Mouse (Mus musculus) ovary, postnatal 36 days (tissue): ENCODE measurements around the gene Lmntd2.

ENCODE experiments used
- DNase-seq: peaks from one replicate; pipeline ENCODE4 v3.0.0; 2022; ENCODE audit warnings: low spot score, mixed read lengths

The Lmntd2 gene

DNA sequence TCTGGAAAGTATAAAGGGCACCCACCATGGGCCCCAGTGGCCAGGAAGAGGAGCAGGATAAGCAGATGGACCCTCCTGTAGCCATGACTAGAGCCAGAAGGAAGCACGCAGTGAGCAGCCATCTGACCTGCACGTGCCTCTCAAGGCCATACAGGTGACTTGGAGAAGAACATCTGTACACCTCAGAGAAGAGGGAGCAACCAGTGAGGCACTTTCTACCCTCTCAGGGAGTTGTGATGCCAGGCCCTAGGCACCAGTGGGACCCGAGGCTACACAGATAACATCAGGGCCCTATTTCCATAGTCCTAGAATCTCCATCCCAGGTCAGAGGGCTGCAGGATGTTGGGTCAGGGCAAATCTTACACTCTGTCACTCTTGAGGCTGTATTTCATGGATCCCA lies 23.7 kb downstream of the Lmntd2 start:
- no peak for DNase-seq

DNA sequence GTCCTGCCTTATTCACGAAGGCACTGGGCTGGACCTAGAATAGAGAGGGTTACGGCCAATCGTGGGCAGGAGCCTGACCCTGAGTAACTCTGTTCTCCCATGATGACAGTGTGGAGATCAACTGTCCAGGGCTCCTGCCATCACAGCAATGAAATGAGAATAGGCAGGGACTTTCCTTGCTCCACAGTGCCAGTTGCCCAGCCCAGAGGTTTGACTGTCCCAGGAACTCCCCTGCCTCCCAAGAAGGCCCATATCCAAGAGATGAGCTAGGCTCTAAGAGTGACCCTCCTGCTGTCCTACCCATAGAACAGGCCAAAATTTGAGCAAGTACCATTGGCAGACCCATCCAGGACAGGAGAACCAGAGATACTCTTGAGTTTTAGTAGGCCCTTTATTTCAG lies 25.1 kb downstream of the Lmntd2 start:
- no peak for DNase-seq

DNA sequence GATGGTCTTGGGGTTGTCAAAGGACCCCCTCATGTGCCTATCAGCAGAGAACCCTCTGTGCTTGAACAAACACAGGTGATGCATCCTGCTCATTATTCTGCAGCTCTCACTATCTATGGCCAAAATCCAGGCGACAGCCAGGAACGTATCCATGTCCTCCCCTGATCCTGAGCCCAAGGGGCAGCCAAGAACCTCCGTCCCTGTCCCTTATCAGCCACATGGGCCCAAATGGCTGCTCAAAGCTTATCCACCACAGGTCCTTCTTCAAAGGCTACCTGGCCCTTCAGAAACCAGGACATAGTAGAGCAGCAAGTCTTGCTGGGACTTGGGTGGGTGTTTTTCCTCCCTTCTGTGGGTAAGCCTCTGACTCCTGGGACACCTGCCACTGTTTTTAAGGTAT lies 25.7 kb downstream of the Lmntd2 start:
- no peak for DNase-seq

DNA sequence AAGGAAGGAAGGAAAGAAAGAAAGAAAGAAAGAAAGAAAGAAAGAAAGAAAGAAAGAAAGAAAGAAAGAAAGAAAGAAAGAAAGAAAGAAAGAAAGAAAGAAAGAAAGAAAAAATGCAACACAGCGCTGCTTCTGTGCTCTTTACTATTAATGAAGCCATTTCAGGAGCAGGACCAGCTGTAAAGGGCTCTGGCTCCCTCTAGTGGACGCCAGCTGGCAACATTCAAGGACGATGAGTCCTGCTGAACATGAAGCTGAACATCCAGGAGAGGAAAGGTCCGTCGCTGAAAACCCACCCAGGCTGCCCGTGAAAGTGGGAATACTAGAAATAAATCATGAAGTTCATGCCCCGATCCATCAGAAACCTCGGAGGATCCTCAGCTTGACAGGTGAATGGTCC lies 37.7 kb downstream of the Lmntd2 start:
- DNase-seq = peak; percentile 79

DNA sequence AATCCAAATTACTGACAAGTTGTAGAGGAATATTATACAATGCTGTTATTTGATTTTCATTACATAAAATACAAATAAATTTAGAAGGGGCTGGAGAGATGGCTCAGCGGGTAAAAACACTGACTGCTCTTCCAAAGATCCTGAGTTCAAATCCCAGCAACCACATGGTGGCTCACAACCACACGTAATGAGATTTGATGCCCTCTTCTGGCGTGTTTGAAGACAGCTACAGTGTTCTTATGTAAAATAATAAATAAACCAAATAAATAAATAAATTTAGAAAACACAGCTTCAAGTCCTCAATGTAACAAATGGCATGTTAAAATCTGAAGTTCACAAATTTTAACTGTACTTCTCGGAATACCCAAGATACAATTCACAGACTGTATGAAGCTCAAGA lies 38.8 kb downstream of the Lmntd2 start:
- no peak for DNase-seq

DNA sequence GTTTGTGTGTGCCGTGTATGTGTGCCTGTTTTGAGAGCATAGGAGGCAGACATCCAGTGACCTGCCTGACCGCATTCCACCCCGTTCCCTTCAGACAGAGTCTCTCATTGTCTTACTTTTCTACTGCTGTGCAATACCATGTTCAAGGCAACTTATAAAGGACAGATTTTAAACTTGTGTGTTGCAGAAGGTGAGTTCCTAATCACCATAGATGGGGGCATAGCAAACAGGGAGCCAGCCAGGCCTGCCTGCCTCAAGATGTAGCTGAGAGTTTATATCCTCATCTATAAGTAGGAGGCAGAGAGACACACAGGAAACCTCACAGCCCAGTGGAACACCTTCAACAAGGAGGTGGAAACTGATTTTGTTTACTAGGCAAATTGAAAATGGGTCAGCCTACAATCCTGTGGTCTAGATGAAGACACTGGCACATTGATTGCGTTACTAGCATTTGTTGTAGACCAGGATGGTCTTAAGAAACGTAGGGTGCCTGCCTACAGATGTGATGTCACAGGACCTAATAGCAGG lies 40.5 kb downstream of the Lmntd2 start:
- DNase-seq = no peak

DNA sequence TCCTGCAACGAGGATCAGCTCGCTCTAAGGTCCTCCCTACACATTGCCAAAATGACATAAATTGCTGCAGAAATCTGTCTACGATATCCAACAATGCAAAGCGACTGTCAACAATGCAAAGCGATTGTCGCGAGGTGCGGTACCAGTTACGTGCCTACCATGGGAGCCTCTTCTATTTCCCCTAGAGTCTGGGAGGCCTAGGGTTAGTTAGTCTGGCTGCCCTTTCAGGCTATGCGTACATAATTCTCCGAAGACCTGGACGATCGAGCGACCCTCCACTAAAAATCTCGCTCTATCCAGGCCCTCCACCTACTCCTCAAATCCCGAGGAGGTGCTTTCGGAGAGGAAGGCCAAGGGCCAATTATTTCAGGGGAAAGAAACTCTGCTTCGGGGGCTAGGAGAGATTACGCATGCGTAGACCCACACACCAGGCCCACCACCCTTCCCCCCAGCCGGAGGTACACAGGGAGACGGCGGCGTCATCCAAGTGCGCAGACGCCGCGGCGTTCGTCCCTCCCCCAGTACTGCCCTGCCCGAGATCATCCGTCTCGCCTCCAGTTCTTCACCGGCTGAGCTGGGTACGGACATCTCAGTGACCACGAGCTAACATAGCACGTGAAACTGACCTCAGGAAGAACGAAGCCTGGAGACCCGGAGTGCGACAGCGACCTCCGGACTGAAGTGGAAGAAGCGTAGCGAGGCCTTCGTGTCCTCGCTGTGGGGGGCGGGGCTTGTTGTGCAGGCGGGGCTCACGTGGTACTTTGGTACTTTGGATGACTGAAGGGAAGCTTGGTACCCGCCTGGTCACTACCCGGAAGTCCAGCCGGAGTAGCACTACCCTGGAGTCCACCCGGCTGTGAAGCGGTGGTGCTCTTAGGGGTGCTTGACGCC lies 41.5 kb downstream of the Lmntd2 start, which contains the start of gene Rnh1:
Gene Rnh1 (minus strand): TSS at position 742 of the 891 bp plus-strand sequence.
- peak; percentile 90 for DNase-seq

DNA sequence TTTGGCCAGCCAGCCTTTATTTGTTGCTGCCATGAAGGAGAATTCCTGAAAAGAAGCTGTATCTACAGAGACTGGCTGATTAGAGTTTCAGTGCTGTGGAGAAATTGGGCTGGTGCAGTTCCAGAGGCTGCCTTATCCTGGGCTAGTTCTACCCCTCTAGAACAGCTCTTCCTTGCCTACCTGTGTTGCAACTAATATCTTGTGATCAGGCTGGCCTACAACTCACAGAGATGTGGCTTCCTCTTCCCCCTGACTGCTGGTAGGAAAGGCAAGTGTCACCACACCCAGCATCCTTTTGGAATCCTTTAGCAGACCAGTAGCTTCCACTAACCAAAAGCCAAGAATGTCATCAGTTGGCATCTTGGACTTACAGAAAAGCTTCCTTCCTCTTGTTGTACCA lies 44.0 kb downstream of the Lmntd2 start:
- no peak for DNase-seq

DNA sequence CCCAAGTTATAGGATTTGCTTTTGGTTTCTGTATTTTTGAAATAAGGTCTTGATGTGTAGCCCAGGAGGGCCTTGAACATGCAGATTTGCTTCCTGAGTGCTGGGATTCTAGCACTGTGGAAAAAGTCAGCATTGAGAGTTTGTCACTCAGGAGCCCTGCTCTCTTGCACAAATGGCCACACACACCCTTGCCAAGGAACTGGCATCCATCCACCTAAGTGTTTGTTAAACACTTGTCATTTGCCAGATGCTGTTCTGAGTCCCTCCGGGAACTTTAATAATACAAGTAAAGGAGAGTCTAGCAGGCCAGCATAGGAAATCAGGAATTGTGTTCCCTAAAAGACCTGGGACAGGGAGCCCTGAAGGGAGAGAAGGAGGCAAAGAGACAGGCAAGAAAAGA lies 44.6 kb downstream of the Lmntd2 start:
- no peak for DNase-seq

DNA sequence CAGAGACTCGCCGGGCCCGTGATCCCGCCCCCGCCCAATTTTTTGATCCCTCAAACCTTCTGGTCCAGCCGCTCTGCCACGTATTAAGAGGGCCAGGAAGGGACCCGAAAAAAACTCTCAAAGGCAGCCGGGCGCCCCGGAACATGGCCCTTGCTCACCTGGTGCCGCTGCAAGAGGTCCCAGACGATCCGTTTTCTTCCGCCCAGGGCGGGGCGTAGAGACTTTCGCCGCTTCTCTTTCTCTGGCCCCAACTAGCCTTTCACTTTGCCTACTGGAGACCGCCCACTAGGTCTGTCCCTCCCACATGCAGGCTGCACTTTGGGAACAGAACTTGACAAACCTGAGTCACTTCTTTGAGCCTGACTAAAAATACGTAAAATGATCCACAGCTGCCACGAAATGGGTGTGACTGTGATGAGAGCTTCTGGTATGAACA lies 45.3 kb downstream of the Lmntd2 start:
- peak; percentile 69 for DNase-seq

DNA sequence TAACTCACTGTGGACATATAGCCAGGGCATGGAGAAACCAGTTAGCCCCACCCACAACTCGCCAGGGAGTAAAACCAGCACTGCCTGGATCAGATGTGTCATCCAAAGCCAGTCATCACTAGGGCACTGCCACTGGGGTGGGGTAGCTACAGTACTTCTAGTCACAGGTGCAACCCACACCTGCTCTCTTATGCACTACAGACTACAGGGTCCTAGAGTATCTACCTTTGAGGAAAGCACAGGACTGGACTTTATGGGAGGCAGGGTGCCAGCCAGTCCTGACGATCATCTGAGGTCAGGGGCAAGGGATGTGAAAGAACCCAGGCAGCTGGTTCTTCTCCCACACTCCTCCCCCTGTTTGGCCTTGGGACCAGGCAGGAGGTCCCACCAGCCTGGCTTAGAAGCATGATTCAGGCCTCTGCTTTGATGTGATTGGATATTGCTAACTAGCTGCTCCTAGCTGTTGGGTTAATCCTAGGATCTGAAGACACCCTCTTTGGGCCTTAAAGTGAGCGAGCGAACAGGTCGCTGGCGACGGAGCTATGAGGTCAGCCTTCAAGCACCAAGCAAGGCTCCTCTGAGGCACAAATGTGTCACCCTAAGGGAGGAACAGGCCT lies 45.9 kb downstream of the Lmntd2 start:
- DNase-seq = peak; percentile 59

DNA sequence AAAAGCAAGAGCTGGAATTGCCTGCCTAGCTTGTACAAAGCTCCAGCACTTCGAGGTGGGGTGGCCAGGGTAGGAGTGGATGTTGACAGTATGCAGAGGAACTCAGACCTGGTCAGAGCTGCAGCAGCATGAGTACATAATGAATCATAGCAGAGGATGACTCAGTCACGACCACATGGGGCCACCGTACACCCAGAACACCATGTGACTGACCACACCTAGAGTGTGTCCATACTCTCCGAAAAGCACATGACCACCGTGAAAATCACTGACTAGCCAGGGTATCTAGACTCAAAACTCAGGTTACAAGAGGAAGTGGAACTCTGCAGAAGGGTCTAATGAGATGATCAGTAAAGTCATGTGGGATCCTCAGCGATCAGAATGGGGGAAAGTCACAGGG lies 49.0 kb downstream of the Lmntd2 start:
- no peak for DNase-seq

DNA sequence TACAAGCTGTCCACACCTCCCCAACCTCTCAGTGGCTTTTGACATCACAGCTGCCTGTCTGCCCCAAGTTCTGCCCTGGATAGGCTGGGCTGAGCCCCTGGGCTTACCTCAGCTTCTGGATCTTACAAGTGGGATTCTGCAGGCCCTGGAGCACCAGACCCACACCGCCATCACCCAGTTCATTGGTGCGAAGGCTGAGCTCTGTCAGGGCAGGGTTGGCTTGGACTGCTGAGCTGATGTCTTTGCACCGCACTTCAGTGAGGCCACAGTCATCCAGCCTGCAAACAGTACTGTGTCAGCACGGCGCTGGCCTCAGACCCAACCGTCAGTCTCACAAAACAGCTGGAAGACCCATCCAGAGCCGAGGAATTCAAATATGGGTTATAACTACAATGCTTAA lies 49.5 kb downstream of the Lmntd2 start:
- DNase-seq = no peak
